In the genomic region with DNA sequence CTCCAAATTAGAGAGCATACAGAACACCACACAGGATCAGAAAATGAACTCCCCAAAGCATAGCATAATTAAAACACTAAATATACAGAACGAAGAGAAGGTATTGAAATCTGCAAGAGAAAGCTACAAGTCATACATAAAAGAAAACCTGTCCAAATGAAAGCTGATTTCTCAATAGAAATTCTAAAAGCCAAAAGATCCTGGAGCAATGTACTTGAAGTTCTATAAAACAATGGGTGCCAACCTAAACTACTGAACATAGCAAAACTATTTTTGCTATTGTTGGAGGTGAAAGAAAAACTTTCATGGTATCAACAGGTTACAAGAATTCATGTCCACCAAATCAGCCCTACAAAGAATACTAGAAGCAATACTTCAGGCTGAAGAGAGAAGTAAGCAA, we compare ENCODE assay signal across 19 mouse cellular contexts. TPM values are rescaled to one million over a fixed set of nuclear protein-coding genes. Genes with fewer than 3 reads are reported as not detected.
DNase-seq lines count a peak whose midpoint lies in the region; ATAC-seq lines count a peak whose summit lies in the region.
"Had no signal": no experiment of that assay in that cellular context is flagged by ENCODE, and none has a peak within 500 bp of the region (broad histone marks: within the 10 kb centered on the region; RNA-seq: fewer than 3 reads in every experiment).

No protein-coding gene starts in this region.

- peak; percentile 55 for DNase-seq in fat pad, adult 2 months (ENCODE audit: extremely low read depth, low read depth, low spot score)
- DNase-seq in gonadal fat pad, adult 2 months (ENCODE audit: low read depth): peak; percentile 58
- no peak for DNase-seq in forebrain, embryonic 10.5 days (ENCODE audit: extremely low spot score, low spot score)
- DNase-seq: adrenal gland, adult 2 months; adrenal gland, adult 8-10 months; adrenal gland, postnatal 10 days; adrenal gland, postnatal 14 days; adrenal gland, postnatal 25 days; adrenal gland, postnatal 36 days; B cell, adult 2 months; cerebellum, adult 11 months; cerebellum, adult 11-12 months; cerebellum, adult 18-20 months had no signal

- WGBS in midbrain, embryonic 15.5 days: 73% methylated on average over 1 of the region's 1 CpGs
- 94% methylated on average over 1 of the region's 1 CpGs for WGBS in forebrain, embryonic 10.5 days

- no peaks in the 10 kb centered on the region for H3K36me3 ChIP-seq in midbrain, embryonic 15.5 days (replicated peaks)
- peaks cover 6% of the 10 kb centered on the region for H3K36me3 ChIP-seq in forebrain, embryonic 10.5 days (replicated peaks)

- H3K27ac ChIP-seq in midbrain, embryonic 15.5 days: no peak overlapping the region
- no peak overlapping the region for H3K27ac ChIP-seq in forebrain, embryonic 10.5 days

- no peaks in the 10 kb centered on the region for H3K27me3 ChIP-seq in midbrain, embryonic 15.5 days (replicated peaks)
- no peaks in the 10 kb centered on the region for H3K27me3 ChIP-seq in forebrain, embryonic 10.5 days (ENCODE audit: poor library complexity, severe bottlenecking)
- H3K27me3 ChIP-seq: CH12.LX, Patski had no signal

- H3K4me1 ChIP-seq in midbrain, embryonic 15.5 days: no peaks in the 10 kb centered on the region; the same call in 1 of the 2 replicates
- no peaks in the 10 kb centered on the region for H3K4me1 ChIP-seq in forebrain, embryonic 10.5 days

- ATAC-seq in midbrain, embryonic 15.5 days (replicated peaks): no peak
- ATAC-seq: activated CD4-positive, CD25-positive, alpha-beta regulatory T cell, adult 4 months; CD4-positive, CD25-positive, alpha-beta regulatory T cell, adult 4 months; Patski had no signal

- H3K9me3 ChIP-seq in midbrain, embryonic 15.5 days: no peaks in the 10 kb centered on the region
- peaks cover 9% of the 10 kb centered on the region; the same call in 1 of the 2 replicates for H3K9me3 ChIP-seq in forebrain, embryonic 10.5 days
- H3K9me3 ChIP-seq: G1E had no signal

- H3K4me2 ChIP-seq in midbrain, embryonic 15.5 days: no peak overlapping the region

- H3K9ac ChIP-seq in midbrain, embryonic 15.5 days: no peak overlapping the region

- H3K4me3 ChIP-seq in midbrain, embryonic 15.5 days: no peak overlapping the region
- no peak overlapping the region for H3K4me3 ChIP-seq in forebrain, embryonic 10.5 days

RNA-seq across cellular contexts. Expression of a gene that starts 8.7 kb away (rescaled TPM):
- 13.9 and 16.4 TPM in 2 replicates for polyA plus RNA-seq in gonadal fat pad, adult 2 months (2012; rRNA removed)
- 7.0 and 9.1 TPM in 2 replicates for polyA plus RNA-seq in midbrain, embryonic 15.5 days (2015; fragmentation: Nextera tagmentation; extraction: Ambion mirVana)
- polyA plus RNA-seq in forebrain, embryonic 10.5 days (2016; fragmentation: Nextera tagmentation; extraction: Ambion mirVana): 4.7 and 6.5 TPM in 2 replicates

RNA-seq across cellular contexts. Expression of a gene that starts 9.2 kb away (rescaled TPM):
- polyA plus RNA-seq in gonadal fat pad, adult 2 months (2012; rRNA removed): 3.1 and 3.9 TPM in 2 replicates
- 12.3 and 12.6 TPM in 2 replicates for polyA plus RNA-seq in midbrain, embryonic 15.5 days (2015; fragmentation: Nextera tagmentation; extraction: Ambion mirVana)
- 3.7 and 5.2 TPM in 2 replicates for polyA plus RNA-seq in forebrain, embryonic 10.5 days (2016; fragmentation: Nextera tagmentation; extraction: Ambion mirVana)
